In the genomic region with DNA sequence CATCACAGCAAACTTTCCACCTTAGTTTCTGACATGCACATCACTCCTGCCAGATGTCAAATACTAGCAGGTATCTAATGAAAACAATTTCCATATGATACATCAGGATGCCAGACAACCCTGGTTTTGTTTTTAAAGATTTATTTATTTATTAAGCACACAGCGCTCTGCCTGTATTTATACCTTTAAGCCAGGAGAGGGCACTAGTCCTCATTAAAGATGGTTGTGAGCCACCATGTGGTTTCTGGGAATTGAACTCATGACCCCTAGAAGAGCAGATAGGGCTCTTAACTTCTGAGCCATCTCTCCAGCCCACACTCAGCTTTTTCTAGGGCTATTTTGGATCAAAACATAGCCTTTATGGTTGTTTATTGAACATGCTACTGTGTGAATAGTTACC, we compare ENCODE assay signal across 27 mouse cellular contexts.
A peak's percentile ranks its signal among the peaks of the same experiment; 100 is the strongest.
DNase-seq lines count a peak whose midpoint lies in the region; ATAC-seq and TF ChIP-seq lines count a peak whose summit lies in the region.
"Had no signal": no experiment of that assay in that cellular context is flagged by ENCODE, and none has a peak within 500 bp of the region (broad histone marks: within the 10 kb centered on the region; RNA-seq: fewer than 3 reads in every experiment).

No protein-coding gene starts in this region.

- H3K4me1 ChIP-seq in kidney, postnatal 0 days (replicated peaks; ENCODE audit: insufficient read depth, low read length) = no peaks in the 10 kb centered on the region
- H3K4me1 ChIP-seq in CH12.LX (ENCODE audit: control insufficient read depth in 1 of 2, insufficient read depth in 2 of 2) = no peaks in the 10 kb centered on the region
- H3K4me1 ChIP-seq: heart, embryonic 15.5 days; limb, embryonic 15.5 days; liver, embryonic 15.5 days; megakaryocyte, embryonic 14.5 days had no signal

- no peak for TF ChIP-seq POLR2A in CH12.LX (IDR thresholded peaks at IDR 0.05; ENCODE audit: low read depth, low read length)

- no peak overlapping the region for H3K9ac ChIP-seq in kidney, postnatal 0 days (ENCODE audit: low read depth, low read length)
- no peak overlapping the region for H3K9ac ChIP-seq in CH12.LX (ENCODE audit: insufficient read depth, low read depth)
- H3K9ac ChIP-seq: forebrain, postnatal 0 days; heart, embryonic 15.5 days; hindbrain, embryonic 14.5 days; limb, embryonic 15.5 days; liver, embryonic 15.5 days; midbrain, embryonic 13.5 days had no signal

- in situ Hi-C loops in CH12.LX (cut with MboI; ENCODE audit: low pct_ligation_motif_present, low pct_unique_long_range_greater_than_20kb, low sequenced_read_pairs) = no loop called here

- H3K9me3 ChIP-seq in kidney, postnatal 0 days (replicated peaks; ENCODE audit: low read length) = no peaks in the 10 kb centered on the region
- no peaks in the 10 kb centered on the region for H3K9me3 ChIP-seq in CH12.LX (replicated peaks; ENCODE audit: low read length)
- H3K9me3 ChIP-seq: heart, embryonic 15.5 days; limb, embryonic 15.5 days; liver, embryonic 15.5 days; megakaryocyte, embryonic 14.5 days; midbrain, embryonic 13.5 days had no signal

- TF ChIP-seq RAD21 in CH12.LX (IDR thresholded peaks at IDR 0.05; ENCODE audit: low read depth, low read length) = no peak; the same call in 1 of the 2 replicates

- H3K4me3 ChIP-seq in kidney, postnatal 0 days (replicated peaks; ENCODE audit: low read depth, low read length) = no peak overlapping the region
- H3K4me3 ChIP-seq in CH12.LX (replicated peaks in 1 of 3; ENCODE audit: low read depth in 2 of 3, low read length in 2 of 3, poor library complexity in 1 of 3) = no peak overlapping the region
- H3K4me3 ChIP-seq: heart, embryonic 15.5 days; limb, embryonic 15.5 days; liver, embryonic 15.5 days; megakaryocyte, embryonic 14.5 days; midbrain, embryonic 13.5 days had no signal

- H3K27ac ChIP-seq in kidney, postnatal 0 days = no peak overlapping the region
- no peak overlapping the region for H3K27ac ChIP-seq in CH12.LX (ENCODE audit: insufficient read depth, low read depth)
- H3K27ac ChIP-seq: heart, embryonic 15.5 days; hindbrain, embryonic 14.5 days; limb, embryonic 15.5 days; liver, embryonic 15.5 days; midbrain, embryonic 13.5 days had no signal

- no peak for ATAC-seq in kidney, postnatal 0 days (replicated peaks; ENCODE audit: low FRiP score, low read depth)
- ATAC-seq: forebrain, postnatal 0 days; inflammation-experienced regulatory T-cells, adult 6 months; midbrain, embryonic 13.5 days had no signal

- no peak for TF ChIP-seq EP300 in CH12.LX (IDR thresholded peaks at IDR 0.05; ENCODE audit: low read length)

- no peak for DNase-seq in kidney, postnatal 0 days (ENCODE audit: low spot score)
- no peak for DNase-seq in kidney, postnatal 4 days
- DNase-seq in 416B (ENCODE audit: low read depth) = peak; percentile 32
- DNase-seq in CH12.LX (ENCODE audit: extremely low read depth) = peak; percentile 19
- DNase-seq in R1 (ENCODE audit: low read depth, low spot score) = peak; percentile 50
- DNase-seq in spleen, postnatal 4 days (ENCODE audit: low spot score in 2 of 2) = no peak
- DNase-seq in layer of hippocampus, postnatal 14 days (ENCODE audit: low spot score in 2 of 2) = no peak
- DNase-seq: adrenal gland, postnatal 36 days; cerebellum, adult 9-10 months; forebrain, postnatal 0 days; gastrocnemius, postnatal 25 days; heart, postnatal 4 days; kidney, adult 8-10 months; kidney, postnatal 14 days; left cerebral cortex, postnatal 4 days; lung, postnatal 14 days; right cerebral cortex, postnatal 25 days; spleen, adult 18-20 months; thymus, postnatal 25 days had no signal

- dilution Hi-C loops in CH12.LX (cut with MboI; ENCODE audit: extremely low pct_ligation_motif_present, extremely low pct_unique_long_range_greater_than_20kb, low sequenced_read_pairs) = no loop called here

- H3K4me2 ChIP-seq in kidney, postnatal 0 days (ENCODE audit: low read length) = no peak overlapping the region
- H3K4me2 ChIP-seq in CH12.LX (ENCODE audit: insufficient read depth, low read depth, poor library complexity, severe bottlenecking) = no peak overlapping the region
- H3K4me2 ChIP-seq: heart, embryonic 15.5 days; hindbrain, embryonic 14.5 days; limb, embryonic 15.5 days; liver, embryonic 15.5 days; midbrain, embryonic 13.5 days had no signal

- no peaks in the 10 kb centered on the region for H3K36me3 ChIP-seq in kidney, postnatal 0 days (ENCODE audit: insufficient read depth, low read length)
- H3K36me3 ChIP-seq in CH12.LX (replicated peaks in 1 of 2; ENCODE audit: control insufficient read depth in 1 of 2, insufficient read depth in 1 of 2, low read length in 1 of 2) = no peaks in the 10 kb centered on the region
- H3K36me3 ChIP-seq: G1E; heart, embryonic 15.5 days; limb, embryonic 15.5 days; liver, embryonic 15.5 days; midbrain, embryonic 13.5 days had no signal

- TF ChIP-seq CTCF in kidney, postnatal 0 days (IDR thresholded peaks at IDR 0.05; ENCODE audit: low read depth) = peak; percentile 21; the same call in 1 of the 2 replicates
- peak in 1 of 2 experiments; percentile 51; a peak in 3 of 4 replicates for TF ChIP-seq CTCF in CH12.LX (conservative IDR thresholded peaks at IDR 0.05 in 1 of 2, IDR thresholded peaks at IDR 0.05 in 1 of 2; ENCODE audit: low read depth in 2 of 2, low read length in 2 of 2)

- WGBS in kidney, postnatal 0 days = 76% methylated on average over 1 of the region's 1 CpGs

- H3K79me2 ChIP-seq in CH12.LX (replicated peaks; ENCODE audit: control insufficient read depth, extremely low read depth, insufficient read depth, poor library complexity, severe bottlenecking) = no peaks in the 10 kb centered on the region

- no peaks in the 10 kb centered on the region for H3K27me3 ChIP-seq in kidney, postnatal 0 days (ENCODE audit: insufficient read depth, low read length)
- no peaks in the 10 kb centered on the region for H3K27me3 ChIP-seq in CH12.LX (replicated peaks)
- H3K27me3 ChIP-seq: heart, embryonic 15.5 days; limb, embryonic 15.5 days; liver, embryonic 15.5 days; megakaryocyte, embryonic 14.5 days; midbrain, embryonic 13.5 days had no signal

TF ChIP-seq in CH12.LX, 34 proteins besides CTCF, POLR2A, EP300 and RAD21:
- no peak for TF ChIP-seq MAX (IDR thresholded peaks at IDR 0.05; ENCODE audit: low read length)
- no peak for TF ChIP-seq ETS1 (conservative IDR thresholded peaks at IDR 0.05; ENCODE audit: low read depth, low read length)
- no peak for TF ChIP-seq ZMIZ1 (IDR thresholded peaks at IDR 0.05; ENCODE audit: low read depth, low read length)
- TF ChIP-seq MAZ (IDR thresholded peaks at IDR 0.05; ENCODE audit: low read depth, low read length) = no peak
- TF ChIP-seq ZC3H11A (IDR thresholded peaks at IDR 0.05; ENCODE audit: low read depth, low read length) = no peak
- TF ChIP-seq NRF1 (IDR thresholded peaks at IDR 0.05; ENCODE audit: low read depth, low read length) = no peak
- TF ChIP-seq MEF2A (IDR thresholded peaks at IDR 0.05; ENCODE audit: borderline replicate concordance, low read depth, low read length) = no peak
- no peak for TF ChIP-seq TCF12 (IDR thresholded peaks at IDR 0.05; ENCODE audit: low read depth, low read length)
- no peak for TF ChIP-seq UBTF (IDR thresholded peaks at IDR 0.05; ENCODE audit: low read depth, low read length)
- no peak for TF ChIP-seq IRF4 (IDR thresholded peaks at IDR 0.05; ENCODE audit: low read depth, low read length)
- no peak for TF ChIP-seq RCOR1 (conservative IDR thresholded peaks at IDR 0.05; ENCODE audit: low read depth, low read length)
- TF ChIP-seq MYC (IDR thresholded peaks at IDR 0.05; ENCODE audit: low read depth, low read length) = no peak
- TF ChIP-seq HCFC1 (IDR thresholded peaks at IDR 0.05; ENCODE audit: low read depth, low read length) = no peak
- TF ChIP-seq GABPA (IDR thresholded peaks at IDR 0.05; ENCODE audit: insufficient replicate concordance, low read depth, low read length) = no peak
- no peak for TF ChIP-seq CHD2 (IDR thresholded peaks at IDR 0.05; ENCODE audit: low read length)

Comparison
In these comparisons a context has a peak if more than half of its experiments do, and no peak if none do; other contexts are left out.
1. DNase-seq: peak in 416B (single experiment), CH12.LX (single experiment) and R1 (single experiment); none in kidney, postnatal 0 days (single experiment), kidney, postnatal 4 days (0 of 2), spleen, postnatal 4 days (0 of 2) and layer of hippocampus, postnatal 14 days (0 of 2).